Mouse (Mus musculus): ENCODE measurements around the gene Olfr1133. TPM values are rescaled to one million over a fixed set of nuclear protein-coding genes. Genes with fewer than 3 reads are reported as not detected.
"Not testable (repeated sequence)": the region's sequence is repeated elsewhere in the genome, so short reads cannot be mapped to it uniquely, and the experiment has no call there.

The Olfr1133 gene
- polyA plus RNA-seq (2015; fragmentation: Nextera tagmentation; extraction: Ambion mirVana), result not detected in 2 replicates

DNA sequence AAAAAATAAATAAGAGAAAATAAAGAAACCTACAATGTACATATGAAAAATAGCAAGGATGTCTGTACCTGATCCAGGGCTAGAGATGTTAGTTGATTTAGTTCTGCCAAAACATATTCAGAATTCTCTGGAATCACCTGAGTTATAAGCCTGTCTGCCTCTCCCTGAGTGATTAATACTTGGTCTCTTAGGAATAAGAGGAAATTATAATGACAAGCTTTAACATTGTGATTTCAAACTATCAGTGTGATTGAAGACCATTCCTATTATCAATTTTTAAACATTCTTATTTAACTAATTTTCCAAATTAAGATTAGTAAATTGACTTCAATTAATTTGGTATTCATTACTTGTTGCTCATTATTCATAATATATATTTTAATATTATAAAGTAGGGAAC lies at the start of gene Olfr1133:
Olfr1133 (minus strand) TSS at position 101 of the 400 bp plus-strand sequence.
- H3K27ac ChIP-seq (replicated peaks), result no peak within 1 kb of the TSS
- H3K9me3 ChIP-seq, result no peaks in the 10 kb centered on the region
- no peak within 1 kb of the TSS for H3K4me2 ChIP-seq (replicated peaks)

DNA sequence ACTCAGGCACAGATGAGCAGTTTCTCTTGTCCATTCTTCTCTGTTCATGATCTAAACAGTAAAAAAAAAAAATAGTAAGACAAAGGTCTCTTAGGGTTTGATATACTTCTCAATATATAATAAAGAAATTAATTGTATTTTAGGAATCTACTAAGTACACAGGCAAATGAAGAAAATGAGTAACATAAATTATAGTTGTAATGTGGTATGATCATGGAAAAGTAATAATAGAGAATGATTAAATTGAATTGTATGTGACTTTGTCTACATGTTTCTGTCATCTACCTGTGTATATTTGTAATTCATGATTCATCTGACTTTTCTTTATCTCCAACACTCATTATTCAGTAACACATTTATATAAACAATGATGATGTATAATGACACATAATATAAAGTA lies 46.7 kb upstream of the Olfr1133 start, which contains the start of gene Olfr1136:
Olfr1136 (minus strand) TSS at position 101 of the 400 bp plus-strand sequence.
- no peak within 1 kb of the TSS for H3K4me3 ChIP-seq
- no peak within 1 kb of the TSS for H3K9ac ChIP-seq (replicated peaks)
- no peak within 1 kb of the TSS for H3K27ac ChIP-seq (replicated peaks)
- H3K9me3 ChIP-seq, result no peaks in the 10 kb centered on the region
- no peak within 1 kb of the TSS for H3K4me2 ChIP-seq (replicated peaks)
- H3K36me3 ChIP-seq, result no peaks in the 10 kb centered on the region
- no peaks in the 10 kb centered on the region for H3K4me1 ChIP-seq
- no peaks in the 10 kb centered on the region for H3K27me3 ChIP-seq
- ATAC-seq (replicated peaks), result no peak

More for the DNA sequence above, at the start of gene Olfr1133:
- no peak within 1 kb of the TSS for H3K4me3 ChIP-seq
- no peak within 1 kb of the TSS for H3K9ac ChIP-seq (replicated peaks)
- H3K36me3 ChIP-seq, result no peaks in the 10 kb centered on the region
- ATAC-seq (replicated peaks), result no peak
- H3K27me3 ChIP-seq, result no peaks in the 10 kb centered on the region
- H3K4me1 ChIP-seq, result no peaks in the 10 kb centered on the region

- WGBS, result 10% methylated on average over 1 of the region's 1 CpGs
- Histone ChIP-seq H3K4me1 (no peaks in the 10 kb centered on the region), H3K9me3 (no peaks in the 10 kb centered on the region), H3K27me3 (no peaks in the 10 kb centered on the region), H3K4me3 (no peak within 1 kb of the TSS), H3K9ac (replicated peaks) (no peak within 1 kb of the TSS), H3K27ac (replicated peaks) (no peak within 1 kb of the TSS), H3K36me3 (no peaks in the 10 kb centered on the region), H3K4me2 (replicated peaks) (no peak within 1 kb of the TSS)
- no peak for ATAC-seq (replicated peaks)
Observed at GRCm38 (mm10) chr2:87673564-87673963, 26.4 kb upstream of the Olfr1133 start, which contains the start of gene Olfr1135. TSS of gene Olfr1135 (minus strand) at chr2:87673664.

- no peak within 1 kb of the TSS for H3K9ac ChIP-seq (replicated peaks)
- ATAC-seq (replicated peaks), result no peak
- H3K27me3 ChIP-seq, result no peaks in the 10 kb centered on the region
- H3K9me3 ChIP-seq, result no peaks in the 10 kb centered on the region
- H3K36me3 ChIP-seq, result no peaks in the 10 kb centered on the region
- H3K4me1 ChIP-seq, result no peaks in the 10 kb centered on the region
- H3K4me2 ChIP-seq (replicated peaks), result no peak within 1 kb of the TSS
- 85% methylated on average over 2 of the region's 2 CpGs for WGBS
- no peak within 1 kb of the TSS for H3K27ac ChIP-seq (replicated peaks)
- H3K4me3 ChIP-seq, result no peak within 1 kb of the TSS
Observed at GRCm38 (mm10) chr2:87658360-87658759, 11.2 kb upstream of the Olfr1133 start, which contains the start of gene Olfr1134. TSS of gene Olfr1134 (minus strand) at chr2:87658460.

DNA sequence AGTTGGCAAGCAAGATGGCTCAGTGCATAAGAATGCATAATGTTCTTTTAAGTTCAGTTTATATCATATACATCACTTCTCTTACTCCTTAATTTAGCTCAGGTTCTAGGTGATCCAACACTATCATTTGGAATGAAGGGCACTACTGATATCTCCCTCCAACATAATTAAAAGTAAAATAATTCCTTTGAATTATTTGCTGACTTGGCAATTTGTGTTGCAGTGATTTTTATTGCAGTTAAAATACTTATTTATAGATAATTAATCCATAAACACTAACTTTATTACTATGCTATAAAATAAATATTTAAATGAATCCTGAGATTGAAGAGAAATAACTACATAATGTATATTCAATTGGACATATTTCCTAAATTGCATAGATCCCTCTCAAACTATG lies 4.7 kb downstream of the Olfr1133 start:
- H3K27me3 ChIP-seq, result no peaks in the 10 kb centered on the region
- ATAC-seq (replicated peaks), result no peak

GRCm38 (mm10) chr2:87637435-87637834 lies 9.7 kb downstream of the Olfr1133 start, which contains the start of gene Olfr1132:
TSS of gene Olfr1132 (minus strand) at chr2:87637535.
- ATAC-seq (replicated peaks), result no peak
- no peaks in the 10 kb centered on the region for H3K4me1 ChIP-seq
- H3K27ac ChIP-seq (replicated peaks), result no peak within 1 kb of the TSS
- no peaks in the 10 kb centered on the region for H3K9me3 ChIP-seq
- H3K27me3 ChIP-seq, result no peaks in the 10 kb centered on the region
- no peak within 1 kb of the TSS for H3K4me2 ChIP-seq (replicated peaks)
- no peak within 1 kb of the TSS for H3K9ac ChIP-seq (replicated peaks)
- no peak within 1 kb of the TSS for H3K4me3 ChIP-seq
- no peaks in the 10 kb centered on the region for H3K36me3 ChIP-seq

More for the DNA sequence above, 4.7 kb downstream of the Olfr1133 start:
- Histone ChIP-seq H3K4me3 (no peak overlapping the region), H3K4me2 (replicated peaks) (no peak overlapping the region), H3K4me1 (no peaks in the 10 kb centered on the region), H3K36me3 (no peaks in the 10 kb centered on the region), H3K27ac (replicated peaks) (no peak overlapping the region), H3K9me3 (no peaks in the 10 kb centered on the region), H3K9ac (replicated peaks) (no peak overlapping the region)

DNA sequence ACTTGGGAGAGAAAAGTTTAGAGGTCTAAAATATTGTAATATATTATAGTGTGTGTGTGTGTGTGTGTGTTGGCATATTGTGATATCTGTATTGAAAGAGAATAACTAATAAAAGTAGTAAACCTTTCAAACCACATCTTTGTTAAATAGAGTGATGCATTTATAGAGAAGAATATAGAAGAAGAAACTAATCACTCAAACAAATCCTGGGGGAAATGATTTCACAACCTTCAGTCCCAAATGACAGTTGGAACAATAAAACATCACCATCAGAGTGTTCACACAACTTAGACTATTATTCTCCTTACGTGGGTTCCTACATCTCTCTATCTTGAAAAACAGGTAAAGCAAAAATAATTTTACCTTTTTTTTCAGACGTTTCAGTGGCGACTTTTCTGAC lies 20.4 kb downstream of the Olfr1133 start, which contains the start of gene Olfr1131:
Olfr1131 (plus strand) TSS at position 301 of the 400 bp plus-strand sequence.
- no peak within 1 kb of the TSS for H3K9ac ChIP-seq (replicated peaks)
- no peak within 1 kb of the TSS for H3K4me2 ChIP-seq (replicated peaks)
- no peaks in the 10 kb centered on the region for H3K4me1 ChIP-seq
- 66% methylated on average over 3 of the region's 3 CpGs for WGBS
- H3K9me3 ChIP-seq, result no peaks in the 10 kb centered on the region
- H3K4me3 ChIP-seq, result no peak within 1 kb of the TSS
- no peak for ATAC-seq (replicated peaks)
- H3K36me3 ChIP-seq, result no peaks in the 10 kb centered on the region
- H3K27me3 ChIP-seq, result no peaks in the 10 kb centered on the region
- H3K27ac ChIP-seq (replicated peaks), result no peak within 1 kb of the TSS

DNA sequence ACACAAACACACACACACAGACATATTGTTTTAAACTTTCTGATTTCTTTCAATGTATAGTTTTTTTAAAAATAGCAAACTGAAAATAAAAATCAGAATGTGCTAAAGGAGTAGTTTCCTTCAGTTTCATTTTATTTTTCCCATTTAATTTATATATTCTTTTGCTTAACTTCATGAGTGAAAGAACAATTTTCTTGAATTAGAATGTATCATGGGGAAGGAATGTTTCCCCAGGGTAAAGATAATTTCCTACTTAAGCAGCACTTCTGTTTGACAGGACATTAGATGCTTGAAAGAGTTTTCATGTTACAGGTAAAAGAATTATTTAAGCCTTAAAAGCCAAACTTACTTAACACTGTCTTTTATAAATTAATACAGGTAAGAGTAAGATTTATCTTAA lies 41.3 kb downstream of the Olfr1133 start, which contains the start of gene Olfr1130:
Olfr1130 (plus strand) TSS at position 301 of the 400 bp plus-strand sequence.
- not testable (repeated sequence) for H3K27me3 ChIP-seq; H3K9ac ChIP-seq (replicated peaks); ATAC-seq (replicated peaks); H3K4me1 ChIP-seq; H3K27ac ChIP-seq (replicated peaks); H3K4me2 ChIP-seq (replicated peaks); H3K36me3 ChIP-seq; H3K9me3 ChIP-seq; H3K4me3 ChIP-seq

Other genes starting within 250 kb of the Olfr1133 start
- gene Olfr1123, start 230.7 kb downstream of the Olfr1133 start, polyA plus RNA-seq (2015; fragmentation: Nextera tagmentation; extraction: Ambion mirVana), result not detected in 2 replicates
- gene Olfr1124, start 217.1 kb downstream of the Olfr1133 start, polyA plus RNA-seq (2015; fragmentation: Nextera tagmentation; extraction: Ambion mirVana), result 0.08 TPM in 1 of 2 replicates, not detected in the other
- gene Olfr1126, start 193.4 kb downstream of the Olfr1133 start, polyA plus RNA-seq (2015; fragmentation: Nextera tagmentation; extraction: Ambion mirVana), result not detected in 2 replicates
- not detected in 2 replicates for gene Pramel7, start 150.3 kb downstream of the Olfr1133 start, polyA plus RNA-seq (2015; fragmentation: Nextera tagmentation; extraction: Ambion mirVana)
- gene Pramel6, start 140.8 kb downstream of the Olfr1133 start, polyA plus RNA-seq (2015; fragmentation: Nextera tagmentation; extraction: Ambion mirVana), result not detected in 2 replicates
- gene Olfr153, start 115.6 kb downstream of the Olfr1133 start, polyA plus RNA-seq (2015; fragmentation: Nextera tagmentation; extraction: Ambion mirVana), result not detected in 2 replicates
- gene Olfr1128, start 101.8 kb downstream of the Olfr1133 start, polyA plus RNA-seq (2015; fragmentation: Nextera tagmentation; extraction: Ambion mirVana), result not detected in 2 replicates
- gene Olfr1129, start 73.5 kb downstream of the Olfr1133 start, polyA plus RNA-seq (2015; fragmentation: Nextera tagmentation; extraction: Ambion mirVana), result not detected in 2 replicates
- not detected in 2 replicates for gene Olfr1130, start 41.2 kb downstream of the Olfr1133 start, polyA plus RNA-seq (2015; fragmentation: Nextera tagmentation; extraction: Ambion mirVana)
- not detected in 2 replicates for gene Olfr1131, start 20.3 kb downstream of the Olfr1133 start, polyA plus RNA-seq (2015; fragmentation: Nextera tagmentation; extraction: Ambion mirVana)
- gene Olfr1132, start 9.8 kb downstream of the Olfr1133 start, polyA plus RNA-seq (2015; fragmentation: Nextera tagmentation; extraction: Ambion mirVana), result not detected in 2 replicates
- not detected in 2 replicates for gene Olfr1134, start 11.1 kb upstream of the Olfr1133 start, polyA plus RNA-seq (2015; fragmentation: Nextera tagmentation; extraction: Ambion mirVana)
- gene Olfr1135, start 26.3 kb upstream of the Olfr1133 start, polyA plus RNA-seq (2015; fragmentation: Nextera tagmentation; extraction: Ambion mirVana), result not detected in 2 replicates
- not detected in 2 replicates for gene Olfr1136, start 46.6 kb upstream of the Olfr1133 start, polyA plus RNA-seq (2015; fragmentation: Nextera tagmentation; extraction: Ambion mirVana)
- gene Olfr1137, start 65.8 kb upstream of the Olfr1133 start, polyA plus RNA-seq (2015; fragmentation: Nextera tagmentation; extraction: Ambion mirVana), result not detected in 2 replicates
- not detected in 2 replicates for gene Olfr1138, start 92.6 kb upstream of the Olfr1133 start, polyA plus RNA-seq (2015; fragmentation: Nextera tagmentation; extraction: Ambion mirVana)
- not detected in 2 replicates for gene Olfr1140, start 96.4 kb upstream of the Olfr1133 start, polyA plus RNA-seq (2015; fragmentation: Nextera tagmentation; extraction: Ambion mirVana)
- gene Olfr1141, start 106.6 kb upstream of the Olfr1133 start, polyA plus RNA-seq (2015; fragmentation: Nextera tagmentation; extraction: Ambion mirVana), result not detected in 2 replicates
- gene Olfr152, start 132.1 kb upstream of the Olfr1133 start, polyA plus RNA-seq (2015; fragmentation: Nextera tagmentation; extraction: Ambion mirVana), result not detected in 2 replicates
- not detected in 2 replicates for gene Olfr1143, start 153.2 kb upstream of the Olfr1133 start, polyA plus RNA-seq (2015; fragmentation: Nextera tagmentation; extraction: Ambion mirVana)
- gene Olfr1145, start 162.4 kb upstream of the Olfr1133 start, polyA plus RNA-seq (2015; fragmentation: Nextera tagmentation; extraction: Ambion mirVana), result not detected in 2 replicates
- gene Olfr1148, start 183.2 kb upstream of the Olfr1133 start, polyA plus RNA-seq (2015; fragmentation: Nextera tagmentation; extraction: Ambion mirVana), result not detected in 2 replicates
- not detected in 2 replicates for gene Olfr1150-ps1, start 196.6 kb upstream of the Olfr1133 start, polyA plus RNA-seq (2015; fragmentation: Nextera tagmentation; extraction: Ambion mirVana)
- not detected in 2 replicates for gene Olfr1151, start 208.5 kb upstream of the Olfr1133 start, polyA plus RNA-seq (2015; fragmentation: Nextera tagmentation; extraction: Ambion mirVana)
- not detected in 2 replicates for gene Olfr1152, start 219.1 kb upstream of the Olfr1133 start, polyA plus RNA-seq (2015; fragmentation: Nextera tagmentation; extraction: Ambion mirVana)
- not detected in 2 replicates for gene Olfr1153, start 247.6 kb upstream of the Olfr1133 start, polyA plus RNA-seq (2015; fragmentation: Nextera tagmentation; extraction: Ambion mirVana)